Mouse (Mus musculus): ENCODE measurements around the gene Rad17.

The Rad17 gene

DNA sequence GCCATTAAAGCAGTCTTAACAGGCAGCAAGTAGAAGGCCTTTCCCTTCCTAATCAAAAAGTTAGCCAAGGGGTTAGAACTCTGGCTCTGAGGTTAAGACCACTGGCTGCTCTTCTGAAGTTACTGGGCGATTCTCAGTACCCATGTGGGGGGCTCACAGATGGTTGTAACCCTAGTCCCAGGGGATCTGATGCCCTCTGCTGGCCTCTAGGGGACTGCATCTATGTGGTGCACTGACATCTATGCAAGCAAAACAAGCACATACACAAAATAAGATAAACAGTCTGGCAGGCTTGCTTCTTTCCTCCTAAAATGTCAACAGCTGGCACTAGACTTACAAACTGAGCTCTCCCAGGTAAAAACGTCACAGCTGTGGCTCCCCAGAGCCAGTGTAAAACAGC is 37.9 kb downstream of the Rad17 start:
- no peak for DNase-seq (ENCODE audit: low spot score)

DNA sequence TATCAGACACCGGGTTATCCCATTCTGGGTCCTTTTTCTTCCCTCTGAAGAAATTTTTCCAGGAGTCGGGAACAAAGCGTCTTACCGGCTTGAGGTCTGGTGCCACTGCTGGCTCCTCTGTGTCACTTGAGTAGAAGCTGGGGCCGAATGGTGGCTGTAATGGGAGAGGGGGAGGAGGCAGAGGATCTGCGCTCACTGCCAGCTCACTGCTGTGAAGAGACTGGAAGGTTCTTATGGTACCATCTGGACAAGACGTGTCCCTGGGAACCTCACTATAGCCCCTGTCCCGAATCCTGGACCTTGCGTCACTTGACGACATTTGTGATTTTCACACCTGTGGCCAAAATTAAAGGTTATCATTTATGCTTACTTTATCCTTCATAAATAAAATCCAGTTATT is 38.6 kb downstream of the Rad17 start:
- DNase-seq (ENCODE audit: low spot score): no peak

DNA sequence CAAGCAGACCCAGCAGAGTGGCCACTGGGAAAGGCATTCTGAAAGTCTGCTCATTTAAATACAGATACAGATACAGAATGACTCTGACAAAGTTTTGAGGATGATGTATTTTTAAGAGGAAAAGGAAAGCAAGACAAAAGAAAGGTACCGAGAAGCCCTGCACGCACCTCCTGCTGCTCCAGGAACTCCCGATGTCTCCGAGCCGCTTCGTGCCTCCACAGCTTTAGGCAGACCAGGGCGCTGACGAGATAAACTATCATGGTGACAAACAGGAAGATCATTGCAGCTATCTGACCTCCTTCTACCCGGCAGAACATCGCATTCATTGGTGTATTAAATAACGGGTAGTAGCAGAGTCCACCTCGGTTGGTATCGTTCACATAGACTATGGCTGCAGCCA is 39.6 kb downstream of the Rad17 start:
- no peak for DNase-seq (ENCODE audit: low spot score)

DNA sequence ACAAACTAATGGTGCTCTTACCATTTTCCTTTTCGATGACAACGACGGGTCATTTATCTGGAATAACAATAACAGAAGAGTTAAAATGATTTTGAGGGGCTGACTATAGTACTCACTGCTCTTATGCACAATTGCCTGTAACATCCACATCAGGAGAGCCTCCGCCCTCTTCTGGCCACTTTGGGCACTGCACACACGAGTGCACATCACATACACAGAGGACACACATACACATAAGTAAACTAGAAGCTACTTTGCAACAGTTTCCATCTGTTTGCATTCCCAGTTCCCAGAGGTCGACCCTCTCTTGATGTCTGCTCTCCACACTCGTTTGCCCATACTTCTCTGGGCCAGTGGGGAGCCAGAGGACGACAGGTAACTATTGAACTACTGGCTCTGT is 43.1 kb downstream of the Rad17 start:
- no peak for DNase-seq (ENCODE audit: low spot score)

DNA sequence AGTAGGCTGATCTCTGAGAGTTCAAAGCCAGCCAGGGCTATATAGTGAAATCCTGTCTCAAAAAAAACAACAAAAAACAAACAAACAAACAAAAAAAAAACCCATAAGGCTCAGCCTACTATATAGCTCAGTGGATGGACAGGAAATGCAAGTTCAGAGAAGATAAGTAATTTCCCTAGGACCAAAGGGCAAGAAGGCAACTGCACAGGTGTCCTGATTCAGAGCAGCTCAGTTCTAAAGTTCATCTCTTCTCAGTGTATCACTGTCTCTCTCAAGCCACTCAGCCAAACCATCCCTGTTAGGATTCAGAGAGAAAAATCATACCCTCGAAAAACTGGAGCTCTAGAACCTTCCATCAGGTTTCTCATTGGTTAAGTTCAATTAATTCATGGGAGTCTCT is 45.0 kb downstream of the Rad17 start:
- no peak for DNase-seq (ENCODE audit: low spot score)

DNA sequence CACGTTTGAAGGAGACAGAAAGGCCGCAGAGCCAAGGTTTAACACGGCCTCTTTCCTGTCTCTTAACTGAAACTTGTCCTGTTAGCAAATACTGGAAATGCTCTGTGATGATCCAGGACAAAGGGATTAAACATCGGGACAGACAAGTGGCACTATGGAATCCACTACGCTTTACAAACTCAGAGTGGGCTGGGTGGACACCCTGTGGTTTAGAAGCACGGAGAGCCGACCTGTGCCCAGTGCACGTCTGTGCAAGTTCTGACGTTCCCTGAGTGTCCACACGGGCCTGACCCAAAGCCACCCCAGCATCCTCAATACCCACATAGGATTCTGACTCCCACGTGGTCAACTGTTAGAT is 47.1 kb downstream of the Rad17 start:
- no peak for DNase-seq (ENCODE audit: low spot score)

DNA sequence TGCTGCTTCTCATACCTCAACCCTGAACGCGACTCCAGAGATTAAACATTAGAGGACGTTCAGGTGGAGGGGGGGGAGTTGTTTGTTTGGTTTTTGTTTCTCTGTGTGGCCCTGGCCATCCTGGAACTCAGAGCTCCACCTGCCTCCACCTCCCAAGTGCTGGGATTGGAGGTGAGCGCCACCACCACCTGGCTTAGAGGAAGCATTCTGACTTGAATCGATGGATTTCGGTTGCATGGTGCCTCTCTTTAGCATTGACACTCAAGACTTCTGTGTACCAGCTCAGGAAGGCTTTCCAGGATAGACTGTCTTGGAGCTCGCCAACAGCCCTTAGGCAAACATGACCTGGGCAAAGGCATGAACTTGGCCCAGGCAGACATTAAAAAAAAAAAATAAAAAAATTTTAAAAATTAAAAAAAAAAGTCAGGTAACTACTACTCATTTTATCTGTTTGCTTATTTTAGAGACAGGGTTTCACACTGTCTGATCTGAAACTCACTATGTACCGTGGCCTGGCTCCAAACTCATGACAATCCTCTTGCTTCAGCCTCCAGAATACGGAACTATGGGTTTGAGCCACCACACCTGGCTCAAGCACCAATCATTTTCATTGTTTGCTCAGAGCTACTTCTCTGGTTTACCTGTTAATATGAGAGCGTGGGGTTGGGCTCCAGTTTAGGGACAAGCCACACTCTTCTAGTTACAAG is 47.7 kb downstream of the Rad17 start:
- DNase-seq (ENCODE audit: low spot score): no peak

DNA sequence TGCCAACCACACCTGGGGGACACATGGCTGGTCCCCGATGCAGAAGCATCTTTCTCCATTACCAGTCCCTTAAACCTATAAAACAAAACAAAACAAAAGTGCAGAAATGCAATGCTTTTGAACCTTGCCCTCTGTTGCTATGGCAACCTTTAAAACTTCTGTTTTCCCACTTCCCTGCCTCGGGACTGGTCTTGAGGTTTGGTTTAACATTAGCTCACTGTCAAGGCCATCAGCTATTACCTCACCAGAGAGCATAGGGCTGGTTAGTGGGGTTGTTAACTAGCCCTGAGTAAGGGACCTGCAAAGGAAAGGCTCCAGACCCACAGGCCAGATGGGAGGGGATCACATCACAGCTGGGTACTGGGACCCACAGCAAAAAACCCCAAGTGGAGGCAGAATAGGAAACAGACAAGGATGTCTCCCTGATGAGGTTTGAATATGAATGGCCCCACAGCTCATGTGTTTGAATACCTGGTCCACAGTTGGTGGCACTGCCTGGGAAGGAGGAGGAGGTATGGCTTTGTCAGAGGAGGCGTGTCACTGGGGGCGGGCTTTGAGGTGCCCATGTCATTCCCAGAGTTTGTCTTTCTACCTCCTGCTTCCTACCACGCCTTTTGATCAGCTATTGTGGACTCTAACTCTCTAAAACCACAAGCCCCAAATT is 48.5 kb downstream of the Rad17 start:
- DNase-seq (ENCODE audit: low spot score): peak; percentile 18

DNA sequence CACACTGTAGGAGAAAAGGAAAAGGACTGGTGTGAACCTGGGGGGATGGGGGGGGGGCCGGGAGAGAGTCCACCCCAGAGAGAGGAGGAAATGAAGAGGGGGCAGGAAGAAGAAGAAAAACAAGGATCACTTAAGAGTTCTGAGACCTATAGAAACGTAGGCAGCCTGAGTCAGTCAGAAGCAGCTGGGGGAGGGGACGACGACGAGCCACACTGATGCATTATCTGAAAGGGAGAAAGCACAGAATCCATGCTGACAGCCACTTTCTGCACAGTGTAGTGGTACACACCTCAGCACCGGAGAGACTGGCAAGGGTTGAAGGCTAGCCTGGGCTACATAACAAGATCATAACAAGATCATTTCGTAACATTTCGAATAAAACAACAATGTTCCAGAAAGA is 49.8 kb downstream of the Rad17 start:
- DNase-seq (ENCODE audit: low spot score): no peak

DNA sequence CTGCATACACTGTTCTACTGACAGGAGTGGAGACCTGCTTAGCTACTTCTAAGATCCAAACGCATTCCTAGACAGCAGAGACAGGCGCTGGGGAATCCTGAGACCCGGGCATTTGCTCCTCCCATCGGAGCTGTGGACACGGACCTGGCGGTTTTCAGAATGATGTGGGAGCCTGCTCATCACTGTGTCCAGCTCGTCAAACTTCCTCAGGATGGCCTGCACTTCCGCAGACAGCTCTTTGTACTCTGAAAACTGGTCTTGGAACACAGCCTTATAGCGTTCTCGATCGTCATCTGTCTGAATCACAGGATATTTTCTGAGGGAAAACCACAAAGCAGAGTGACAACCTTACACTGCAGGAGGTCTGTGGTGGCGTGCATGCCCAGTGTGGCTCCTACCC is 50.5 kb downstream of the Rad17 start:
- no peak for DNase-seq (ENCODE audit: low spot score)

DNA sequence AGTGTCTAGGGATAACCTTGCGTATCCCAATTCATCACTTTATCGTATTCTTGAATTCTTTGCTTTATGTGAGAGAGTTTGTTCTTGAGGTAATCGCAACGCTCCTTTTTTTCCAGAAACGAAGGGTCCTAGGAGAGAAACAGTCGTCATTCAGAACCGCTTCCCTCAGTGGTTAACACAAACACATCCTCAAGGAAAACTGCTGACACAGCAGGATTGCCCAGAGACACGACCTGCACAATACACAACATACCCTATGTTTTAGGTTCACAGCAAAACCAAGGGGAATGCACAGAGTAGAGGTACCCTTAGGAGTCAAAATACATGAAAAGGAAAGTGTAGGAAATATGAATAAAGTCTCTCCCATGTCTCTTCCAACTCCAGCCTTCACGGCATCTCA is 53.6 kb downstream of the Rad17 start:
- no peak for DNase-seq (ENCODE audit: low spot score)

DNA sequence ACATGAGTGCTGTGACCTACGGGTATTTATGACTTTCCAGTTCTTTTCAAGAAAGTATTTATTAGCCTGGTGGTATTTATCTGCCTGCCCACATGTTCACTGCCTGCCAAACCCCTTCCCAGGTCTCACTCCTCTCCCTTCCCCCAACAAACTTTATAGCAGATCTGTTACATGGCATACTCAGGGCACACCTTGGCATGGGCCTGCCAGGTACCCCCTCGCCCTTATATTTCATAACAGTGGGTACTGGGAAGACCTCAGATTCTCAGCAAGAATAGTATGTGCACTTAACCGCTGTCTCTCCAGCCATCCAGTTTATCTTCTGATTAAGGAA is 55.3 kb downstream of the Rad17 start:
- no peak for DNase-seq (ENCODE audit: low spot score)

DNA sequence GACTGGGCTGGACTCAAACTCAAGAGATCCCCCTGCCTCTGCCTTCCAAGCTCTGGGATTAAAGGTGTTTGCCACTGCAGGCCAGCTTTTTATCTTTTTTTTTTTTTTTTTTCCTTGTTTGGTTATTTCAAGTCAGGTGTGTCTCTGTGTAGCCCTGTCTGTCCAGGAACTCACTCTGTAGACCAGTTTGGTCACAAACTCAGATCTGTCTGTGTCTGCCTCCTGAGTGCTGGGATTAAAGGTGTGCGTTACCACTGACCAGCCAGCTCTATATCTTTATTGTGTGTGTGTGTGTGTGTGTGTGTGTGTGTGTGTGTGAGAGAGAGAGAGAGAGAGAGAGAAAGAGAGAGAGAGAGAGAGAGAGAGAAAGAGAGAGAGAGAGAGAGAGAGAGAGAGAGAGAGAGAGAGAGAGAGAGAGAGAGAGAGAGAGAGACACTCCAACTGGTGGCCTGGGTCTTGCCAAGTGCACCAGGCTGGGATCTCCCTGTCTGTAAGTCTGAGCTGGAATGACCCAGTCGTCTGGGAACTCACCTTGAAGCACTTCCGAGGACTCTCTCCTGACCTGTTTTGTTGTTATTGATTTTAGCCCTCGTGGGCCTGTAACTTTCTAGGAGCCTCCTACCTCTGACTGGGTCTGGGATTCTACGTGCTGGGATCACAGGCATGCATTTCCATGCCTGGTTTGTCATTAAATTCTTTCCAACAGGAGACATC is 55.9 kb downstream of the Rad17 start:
- no peak for DNase-seq (ENCODE audit: low spot score)

DNA sequence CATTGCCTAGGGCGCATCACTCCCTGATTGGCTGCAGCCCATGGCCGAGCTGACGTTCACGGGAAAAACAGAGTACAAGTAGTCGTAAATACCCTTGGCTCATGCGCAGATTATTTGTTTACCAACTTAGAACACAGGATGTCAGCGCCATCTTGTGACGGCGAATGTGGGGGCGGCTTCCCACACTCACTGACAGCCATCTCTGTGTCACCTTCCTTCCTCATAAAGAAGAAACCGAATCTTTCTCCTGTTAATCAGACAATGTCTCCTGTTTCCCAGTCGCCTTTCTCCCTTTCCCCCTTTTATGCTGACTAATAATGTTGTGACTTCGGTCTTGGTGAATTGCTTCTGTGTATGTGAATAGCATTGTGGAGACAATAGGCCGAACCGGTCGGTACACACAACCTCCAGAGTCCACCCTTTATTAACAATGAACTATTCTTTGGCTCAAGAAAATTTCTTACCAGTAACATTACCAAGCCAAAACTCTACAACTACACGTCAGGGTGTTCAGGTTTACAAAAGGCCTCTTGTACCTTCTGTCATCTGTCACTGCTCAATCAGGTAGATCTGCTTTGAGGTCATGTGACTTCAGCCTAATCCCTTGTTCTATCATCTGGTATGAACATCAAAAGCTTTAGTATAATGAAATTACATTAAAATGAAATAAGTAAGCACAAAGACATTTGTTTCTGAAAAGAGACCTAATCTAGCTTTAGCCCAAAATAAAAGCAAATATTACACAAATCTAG is 56.6 kb downstream of the Rad17 start:
- peak; percentile 44 for DNase-seq (ENCODE audit: low spot score)

DNA sequence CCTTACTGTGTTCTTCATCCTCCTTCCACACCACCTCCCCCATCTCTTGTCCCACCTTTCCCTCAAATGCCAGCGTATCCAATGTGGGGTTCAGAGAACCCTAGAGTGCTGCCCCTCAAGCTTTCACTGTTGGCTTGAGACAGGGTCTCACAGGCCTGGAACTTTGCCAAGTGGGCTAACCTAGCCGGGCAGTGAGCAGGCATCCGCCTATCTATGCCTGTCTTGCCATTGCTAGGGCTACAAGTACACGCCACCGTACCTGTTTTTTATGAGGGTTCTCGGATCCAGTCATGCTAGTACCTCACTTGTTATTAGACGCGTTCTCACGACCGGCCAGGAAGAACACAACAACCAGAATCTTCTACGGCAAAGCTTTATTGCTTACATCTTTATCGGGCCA is 62.2 kb downstream of the Rad17 start:
- no peak for DNase-seq (ENCODE audit: low spot score)

DNA sequence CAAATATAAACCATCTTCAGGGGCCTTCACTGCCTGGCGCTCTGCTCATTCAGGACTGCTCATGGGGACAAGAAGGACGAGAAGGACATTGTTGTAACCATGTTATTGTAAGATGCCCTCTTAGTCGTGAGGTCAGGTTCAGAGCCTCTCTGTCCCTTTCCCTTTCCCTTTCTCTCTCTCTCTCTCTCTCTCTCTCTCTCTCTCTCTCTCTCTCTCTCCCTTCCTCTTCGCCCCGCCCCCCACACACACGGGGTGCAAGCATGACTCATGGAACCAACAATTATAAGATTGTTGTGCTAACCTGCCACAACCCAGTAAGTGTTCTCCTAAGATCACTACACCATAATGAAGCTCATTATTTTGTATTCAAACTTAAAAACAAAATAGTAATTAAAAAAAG is 68.7 kb downstream of the Rad17 start:
- no peak for DNase-seq (ENCODE audit: low spot score)

DNA sequence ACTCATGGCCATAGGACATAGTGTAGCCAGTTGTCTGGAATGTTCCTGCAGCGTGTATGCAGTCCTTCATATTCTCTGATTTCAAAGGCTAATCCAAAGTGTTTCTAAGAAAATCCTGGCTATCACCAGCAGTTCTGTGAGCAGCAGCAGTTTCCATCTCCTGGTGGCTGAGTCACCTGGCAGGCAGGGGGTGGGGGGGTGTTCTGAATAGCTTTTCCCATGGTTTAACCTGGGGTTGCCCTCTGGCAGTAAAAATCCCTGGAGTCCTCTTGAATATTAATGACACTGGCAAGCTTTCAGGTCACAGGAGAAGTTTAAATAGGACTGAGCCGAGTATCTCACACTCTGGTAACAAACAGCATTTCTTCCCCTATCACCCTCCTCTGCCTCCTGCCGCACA is 69.2 kb downstream of the Rad17 start:
- no peak for DNase-seq (ENCODE audit: low spot score)

DNA sequence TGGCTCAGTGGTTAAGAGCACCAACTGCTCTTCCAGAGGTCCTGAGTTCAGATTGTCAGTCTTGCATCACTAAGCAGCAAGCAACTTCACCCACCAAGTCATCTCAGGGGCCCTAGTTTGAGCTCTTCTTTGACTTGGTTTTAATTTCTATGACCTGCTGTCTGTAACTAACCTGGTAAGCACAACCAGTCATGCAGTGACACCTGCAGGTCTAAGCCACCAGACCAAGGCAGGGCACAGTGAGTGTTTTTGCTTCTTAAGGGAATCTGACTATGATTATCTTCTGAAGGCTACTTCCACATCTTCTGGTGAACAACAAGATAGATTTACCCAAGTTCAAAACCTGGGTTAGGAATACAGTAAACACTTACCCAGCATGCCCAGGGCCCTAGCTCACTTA is 70.9 kb downstream of the Rad17 start:
- no peak for DNase-seq (ENCODE audit: low spot score)

DNA sequence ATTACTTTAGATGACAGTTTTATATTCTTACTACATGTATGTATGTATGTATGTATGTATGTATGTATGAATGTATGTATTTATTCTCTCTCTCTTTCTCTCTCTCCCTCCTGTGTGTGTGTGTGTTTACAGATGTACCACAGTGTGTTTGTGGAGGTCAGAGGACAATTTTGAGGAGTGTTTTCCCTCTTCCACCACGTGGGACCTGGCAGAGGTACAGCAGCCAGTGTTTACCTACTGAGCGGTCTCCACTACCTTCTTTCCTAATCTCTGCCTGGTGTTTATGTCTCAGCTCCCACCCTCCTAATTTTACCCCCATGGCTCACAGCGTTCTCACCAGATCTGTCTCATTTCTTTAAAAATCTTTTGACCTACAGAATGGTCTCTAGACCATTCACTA is 71.6 kb downstream of the Rad17 start:
- DNase-seq (ENCODE audit: low spot score): no peak

DNA sequence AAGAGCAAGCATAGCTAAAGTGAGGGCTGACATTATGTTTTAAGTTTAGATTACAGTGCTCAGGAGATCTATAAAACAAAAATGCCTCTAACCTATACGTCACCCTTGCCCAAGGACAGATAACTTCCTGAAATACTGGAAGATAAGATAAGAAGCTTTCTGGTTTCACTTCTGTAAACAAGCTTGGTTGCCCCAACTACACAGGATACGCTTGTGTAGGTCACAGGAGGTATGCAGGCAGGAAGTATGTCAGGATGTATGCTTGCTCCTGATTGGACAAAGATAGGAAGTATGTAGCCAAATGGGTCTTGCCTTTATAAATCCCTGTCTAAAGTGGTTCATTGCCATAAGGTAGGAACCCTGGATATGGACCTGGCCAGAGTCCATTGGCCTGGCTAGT is 74.9 kb downstream of the Rad17 start:
- DNase-seq (ENCODE audit: low spot score): no peak

DNA sequence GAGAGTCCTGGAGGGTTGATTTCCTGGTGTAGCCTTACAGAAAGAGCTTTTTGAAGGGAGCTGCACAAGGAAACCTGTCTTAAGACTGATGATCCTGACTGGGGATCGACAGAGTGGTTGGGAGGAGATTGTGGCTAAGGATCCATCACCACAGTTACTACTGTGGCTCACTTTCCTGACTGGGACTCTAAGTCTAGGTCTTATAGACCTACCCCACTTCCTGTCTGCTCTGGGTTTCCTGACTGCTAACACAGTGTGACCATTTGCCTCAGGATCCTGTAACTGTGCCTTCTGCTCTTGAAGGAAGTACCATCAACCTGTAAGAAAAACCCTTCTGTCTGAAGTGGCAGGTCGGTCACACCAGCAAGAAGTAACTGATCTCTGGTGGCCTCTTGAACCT is 80.1 kb downstream of the Rad17 start:
- no peak for DNase-seq (ENCODE audit: low spot score)

DNA sequence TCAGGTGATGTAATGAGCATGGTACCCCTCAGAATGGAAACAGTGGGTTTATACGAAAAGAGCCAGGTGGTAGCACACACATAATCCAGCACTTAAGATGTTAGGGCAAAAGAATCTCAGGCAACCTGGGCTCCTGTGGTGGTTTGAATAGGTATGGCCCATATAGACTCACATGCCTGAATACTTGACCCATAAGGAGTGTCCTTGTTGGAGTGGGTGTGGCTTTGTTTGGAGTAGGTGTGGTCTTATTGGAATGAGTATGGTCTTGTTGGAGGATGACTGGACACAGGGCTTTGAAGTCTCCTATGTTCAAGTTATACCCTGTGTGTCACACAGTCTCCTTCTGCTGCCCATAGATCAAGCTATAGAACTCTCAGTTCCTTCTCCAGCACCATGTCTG is 82.5 kb downstream of the Rad17 start:
- DNase-seq (ENCODE audit: low spot score): no peak

Data from embryo, embryonic 10.5 days (tissue).